Mouse (Mus musculus) testis, adult 2 months (tissue): ENCODE data around the gene Crebl2.

Source experiments
- CTCF ChIP-seq: fragments of 200-500 bp; IDR thresholded peaks from 2 replicates; pipeline ENCODE4 v1.5.1; 2012; ENCODE audit warnings: low read depth, mild to moderate bottlenecking, inconsistent platforms, low read length, moderate library complexity; ENCODE audit not compliant: control insufficient read depth, insufficient read depth, insufficient replicate concordance
- POLR2A ChIP-seq: fragments of 200-500 bp; IDR thresholded peaks from 2 replicates; pipeline ENCODE4 v1.6.1; 2012; ENCODE audit warnings: low read depth, mild to moderate bottlenecking, inconsistent platforms, low read length, moderate library complexity; ENCODE audit not compliant: control insufficient read depth

DNA sequence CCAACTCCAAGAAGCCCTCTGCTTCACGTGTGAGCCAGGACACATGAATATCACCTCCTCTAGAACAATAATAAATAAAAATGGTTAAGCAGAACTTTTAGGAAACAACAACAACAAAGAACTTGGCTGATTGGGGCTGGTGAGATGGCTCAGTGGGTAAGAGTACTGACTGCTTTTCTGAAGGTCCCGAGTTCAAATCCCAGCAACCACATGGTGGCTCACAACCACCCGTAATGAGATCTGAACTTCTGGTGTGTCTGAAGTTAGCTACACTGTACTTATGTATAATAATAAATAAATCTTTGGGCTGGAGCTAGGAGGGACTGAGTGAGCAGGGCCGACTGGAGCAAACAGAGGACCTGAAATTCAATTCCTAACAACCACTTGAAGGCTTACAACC lies 47.3 kb downstream of the Crebl2 start:
- no peak for TF ChIP-seq POLR2A
- TF ChIP-seq CTCF: no peak
